Mouse (Mus musculus) adrenal gland, adult 8-10 months (tissue): ENCODE results near the gene Zbtb18. TPM values are rescaled to one million over a fixed set of nuclear protein-coding genes. Genes with fewer than 3 reads are reported as not detected.
"Not testable (repeated sequence)": the region's sequence is repeated elsewhere in the genome, so short reads cannot be mapped to it uniquely, and the experiment has no call there.

Source experiments
- DNase-seq: peaks from one replicate; pipeline ENCODE4 v3.0.0; 2022
- total RNA-seq, 4 experiments: library from RNA; stranded (reverse); gene quantifications; 2 replicates each; pipeline ENCODE4 v1.2.4; 2022

Zbtb18 gene
- total RNA-seq, 4 experiments from 2014 or later, result 16.0 to 25.7 (median 20.7) TPM

- DNase-seq, result no peak
Observed at GRCm38 (mm10) chr1:177447541-177448111, 5.5 kb downstream of the Zbtb18 start.

GRCm38 (mm10) chr1:177448121-177448561, 6.0 kb downstream of the Zbtb18 start:
- DNase-seq, result no peak

- DNase-seq, result no peak
Observed at GRCm38 (mm10) chr1:177448921-177449320, 6.8 kb downstream of the Zbtb18 start.

- DNase-seq, result not testable (repeated sequence)
Observed at GRCm38 (mm10) chr1:177449857-177450256, 7.7 kb downstream of the Zbtb18 start.

GRCm38 (mm10) chr1:177451041-177451440, 8.9 kb downstream of the Zbtb18 start:
- no peak for DNase-seq

GRCm38 (mm10) chr1:177451991-177452431, 9.9 kb downstream of the Zbtb18 start:
- DNase-seq, result no peak

GRCm38 (mm10) chr1:177452987-177453386, 10.8 kb downstream of the Zbtb18 start:
- DNase-seq, result no peak

GRCm38 (mm10) chr1:177453806-177454205, 11.7 kb downstream of the Zbtb18 start:
- DNase-seq, result no peak

GRCm38 (mm10) chr1:177454492-177454891, 12.3 kb downstream of the Zbtb18 start:
- no peak for DNase-seq

- DNase-seq, result no peak
Observed at GRCm38 (mm10) chr1:177455466-177455865, 13.3 kb downstream of the Zbtb18 start.

- DNase-seq, result no peak
Observed at GRCm38 (mm10) chr1:177456208-177456607, 14.1 kb downstream of the Zbtb18 start.

- DNase-seq, result no peak
Observed at GRCm38 (mm10) chr1:177456772-177457171, 14.6 kb downstream of the Zbtb18 start.

GRCm38 (mm10) chr1:177457981-177458380, 15.8 kb downstream of the Zbtb18 start:
- no peak for DNase-seq

GRCm38 (mm10) chr1:177458456-177459389, 16.6 kb downstream of the Zbtb18 start:
- DNase-seq, result no peak

GRCm38 (mm10) chr1:177459536-177459935, 17.4 kb downstream of the Zbtb18 start:
- DNase-seq, result no peak

GRCm38 (mm10) chr1:177467150-177467549, 25.0 kb downstream of the Zbtb18 start:
- DNase-seq, result no peak

- DNase-seq, result no peak
Observed at GRCm38 (mm10) chr1:177468436-177468835, 26.3 kb downstream of the Zbtb18 start.

- no peak for DNase-seq
Observed at GRCm38 (mm10) chr1:177470091-177470490, 27.9 kb downstream of the Zbtb18 start.

GRCm38 (mm10) chr1:177470951-177471350, 28.8 kb downstream of the Zbtb18 start:
- DNase-seq, result no peak

- no peak for DNase-seq
Observed at GRCm38 (mm10) chr1:177475542-177476197, 33.5 kb downstream of the Zbtb18 start.

- DNase-seq, result no peak
Observed at GRCm38 (mm10) chr1:177478578-177478977, 36.4 kb downstream of the Zbtb18 start.

- no peak for DNase-seq
Observed at GRCm38 (mm10) chr1:177479356-177480004, 37.3 kb downstream of the Zbtb18 start.

GRCm38 (mm10) chr1:177483612-177484011, 41.5 kb downstream of the Zbtb18 start:
- no peak for DNase-seq
